Mouse (Mus musculus) hindbrain, postnatal 0 days (tissue): ENCODE measurements at regions not wholly inside any gene's neighbourhood (a gene's known extent, or its start where the extent isn't known, plus 50 kb on each side); places are given as distances from the start of the nearest gene placed in this dataset.

Experiments used
- ATAC-seq: fragments of 200-750 bp; cut with Nextera tagmentation; 2 replicates; pipeline ENCODE4 v1.8.0; 2017; ENCODE audit warnings: mild to moderate bottlenecking, moderate TSS enrichment, moderate library complexity
- DNase-seq: peaks from one replicate; pipeline ENCODE4 v3.0.0-alpha.2; 2015; ENCODE audit warnings: low spot score
- H3K27ac ChIP-seq: fragments of 300-500 bp; sonication (generic); 2 replicates; pipeline ENCODE4 v1.5.1; 2014; ENCODE audit warnings: mild to moderate bottlenecking
- H3K27me3 ChIP-seq: fragments of 300-500 bp; sonication (generic); 2 replicates; pipeline ENCODE4 v1.6.1; 2014; ENCODE audit warnings: low read length, mixed read lengths; ENCODE audit not compliant: insufficient read depth
- H3K36me3 ChIP-seq: fragments of 300-500 bp; sonication (generic); 2 replicates; pipeline ENCODE4 v1.6.1; 2014; ENCODE audit warnings: low read length, mixed read lengths; ENCODE audit not compliant: insufficient read depth
- H3K4me1 ChIP-seq: fragments of 300-500 bp; sonication (generic); 2 replicates; pipeline ENCODE4 v1.6.1; 2014; ENCODE audit warnings: antibody characterized with exemption, low read length, mixed read lengths; ENCODE audit not compliant: insufficient read depth
- H3K4me2 ChIP-seq: fragments of 300-500 bp; sonication (generic); 2 replicates; pipeline ENCODE4 v1.6.1; 2014; ENCODE audit warnings: low read depth, mild to moderate bottlenecking, low read length, moderate library complexity, mixed read lengths
- H3K4me3 ChIP-seq: fragments of 300-500 bp; sonication (generic); 2 replicates; pipeline ENCODE4 v1.5.1; 2014; ENCODE audit warnings: low read length
- H3K9ac ChIP-seq: fragments of 300-500 bp; sonication (generic); replicated peaks from 2 replicates; pipeline ENCODE4 v1.6.1; 2014; ENCODE audit warnings: mild to moderate bottlenecking, low read length, moderate library complexity, mixed read lengths
- H3K9me3 ChIP-seq: fragments of 300-500 bp; sonication (generic); 2 replicates; pipeline ENCODE4 v1.6.1; 2016; ENCODE audit warnings: low read length, mixed read lengths
- CTCF ChIP-seq: IDR thresholded peaks from 2 replicates; pipeline ENCODE4 v1.5.1; 2016; ENCODE audit warnings: antibody characterized with exemption, control low read depth, low read depth
- WGBS: fragments of 180-500 bp; shearing (Covaris S2); extraction: QIAGEN DNeasy Blood & Tissue Kit; methylation state at CpG from one replicate; pipeline ENCODE4 v1.1.7; 2014; 5-methylcytosine and 5-hydroxymethylcytosine counted together

DNA sequence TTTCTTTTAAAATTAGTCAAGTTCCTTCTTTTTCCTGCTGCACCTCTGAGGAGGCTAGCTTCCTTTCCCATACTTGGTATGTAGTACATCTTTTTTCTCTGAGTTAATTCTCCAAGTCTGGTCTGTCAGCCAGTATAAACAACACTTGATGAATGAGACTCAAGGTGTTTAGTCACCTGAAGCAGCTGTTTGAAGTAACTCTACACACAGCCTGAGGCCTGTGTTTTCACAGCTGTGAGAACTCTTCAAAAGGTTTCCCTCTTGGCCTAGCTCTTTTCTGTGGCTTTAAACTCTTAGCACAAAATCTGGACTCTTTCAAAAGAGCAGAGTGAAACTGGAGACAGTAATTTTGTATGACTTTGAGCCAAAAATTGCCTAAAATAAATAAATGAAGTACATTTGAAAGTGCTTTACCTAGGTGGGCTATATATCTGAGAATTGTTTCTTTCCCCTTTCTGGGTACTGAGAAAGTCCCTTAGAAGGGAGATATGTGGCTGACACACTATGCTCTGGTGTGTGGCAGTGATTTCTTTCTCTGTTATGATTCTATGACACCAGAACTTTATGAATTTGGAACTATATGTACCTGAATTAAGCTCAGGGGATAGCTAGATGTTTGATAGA is 1070.2 kb upstream of the Zeb2 start:
- no peaks in the 10 kb centered on the region for H3K27me3 ChIP-seq
- H3K4me1 ChIP-seq = no peaks in the 10 kb centered on the region
- no peak overlapping the region for H3K4me3 ChIP-seq
- ATAC-seq = no peak
- no peak for TF ChIP-seq CTCF
- H3K27ac ChIP-seq = no peak overlapping the region
- no peak overlapping the region for H3K4me2 ChIP-seq
- H3K9me3 ChIP-seq = no peaks in the 10 kb centered on the region
- H3K36me3 ChIP-seq = no peaks in the 10 kb centered on the region
- H3K9ac ChIP-seq = no peak overlapping the region
- DNase-seq = no peak

DNA sequence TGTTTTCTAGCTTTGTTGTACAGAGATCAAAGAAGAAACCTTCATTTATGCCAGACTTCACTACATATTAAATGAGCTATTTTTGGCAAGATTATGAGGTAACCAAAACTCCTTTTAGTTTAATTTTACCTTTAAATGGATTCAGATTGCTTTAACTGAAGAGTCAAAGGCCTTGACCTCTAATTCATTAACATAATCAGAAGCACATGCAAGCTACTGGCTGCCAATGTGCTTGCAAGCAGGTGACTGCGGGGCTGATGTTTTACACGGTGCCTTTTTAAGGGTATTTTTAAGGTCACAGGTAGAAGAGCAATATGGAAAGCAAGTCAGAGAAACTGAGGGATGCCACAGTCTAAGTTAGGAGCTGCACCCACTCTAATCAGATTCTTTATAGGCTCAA is 1066.0 kb upstream of the Zeb2 start:
- ATAC-seq (no peak), DNase-seq (no peak)
- 74% methylated on average over 2 of the region's 2 CpGs for WGBS
- H3K36me3 ChIP-seq = no peaks in the 10 kb centered on the region
- no peak overlapping the region for H3K27ac ChIP-seq
- H3K27me3 ChIP-seq = no peaks in the 10 kb centered on the region
- H3K9ac ChIP-seq = no peak overlapping the region
- H3K4me2 ChIP-seq = no peak overlapping the region
- no peak overlapping the region for H3K4me3 ChIP-seq
- no peaks in the 10 kb centered on the region for H3K9me3 ChIP-seq
- TF ChIP-seq CTCF = no peak
- H3K4me1 ChIP-seq = no peaks in the 10 kb centered on the region

DNA sequence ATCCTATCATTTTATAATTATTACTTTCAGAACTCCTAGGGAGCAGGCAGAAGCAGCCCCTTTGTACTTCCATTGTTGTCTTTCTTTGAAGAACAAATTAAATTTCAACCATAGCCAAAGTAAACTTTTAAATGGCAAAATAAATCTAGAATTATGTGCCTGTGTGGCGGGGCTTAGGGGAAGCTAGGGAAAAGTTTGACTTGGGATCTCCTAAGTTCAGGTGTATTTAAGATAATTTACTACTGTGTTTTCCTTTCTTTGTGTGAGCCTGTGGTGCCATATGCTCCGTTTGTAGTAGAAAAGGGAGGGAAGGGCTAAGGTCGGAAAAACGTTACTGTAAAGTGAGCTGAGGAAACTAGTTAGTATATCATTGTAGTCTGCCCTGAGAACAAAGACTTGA is 1062.5 kb upstream of the Zeb2 start:
- Histone ChIP-seq H3K9me3 (no peaks in the 10 kb centered on the region), H3K9ac (no peak overlapping the region), H3K4me1 (no peaks in the 10 kb centered on the region), H3K36me3 (no peaks in the 10 kb centered on the region), H3K4me2 (no peak overlapping the region), H3K27me3 (no peaks in the 10 kb centered on the region), H3K4me3 (no peak overlapping the region), H3K27ac (no peak overlapping the region)
- WGBS = 49% methylated on average over 4 of the region's 4 CpGs
- no peak for ATAC-seq
- no peak for DNase-seq
- no peak for TF ChIP-seq CTCF

- Histone ChIP-seq H3K4me2 (no peak overlapping the region), H3K4me1 (no peaks in the 10 kb centered on the region), H3K9me3 (no peaks in the 10 kb centered on the region), H3K4me3 (no peak overlapping the region), H3K27ac (no peak overlapping the region), H3K36me3 (no peaks in the 10 kb centered on the region), H3K9ac (no peak overlapping the region), H3K27me3 (no peaks in the 10 kb centered on the region)
- ATAC-seq (no peak), DNase-seq (no peak)
- 68% methylated on average over 1 of the region's 1 CpGs for WGBS
- no peak for TF ChIP-seq CTCF
These were observed 1051.3 kb upstream of the Zeb2 start for GRCm38 (mm10) chr2:46168488-46168887.

GRCm38 (mm10) chr2:46149848-46150247 is 1032.7 kb upstream of the Zeb2 start:
- 96% methylated on average over 3 of the region's 3 CpGs for WGBS
- no peak for TF ChIP-seq CTCF

GRCm38 (mm10) chr2:46119871-46120270 is 1002.7 kb upstream of the Zeb2 start:
- no peak overlapping the region for H3K4me3 ChIP-seq
- WGBS = 64% methylated on average over 3 of the region's 3 CpGs
- H3K27ac ChIP-seq = no peak overlapping the region
- H3K4me2 ChIP-seq = no peak overlapping the region
- H3K36me3 ChIP-seq = no peaks in the 10 kb centered on the region
- H3K9me3 ChIP-seq = no peaks in the 10 kb centered on the region
- H3K9ac ChIP-seq = no peak overlapping the region
- no peaks in the 10 kb centered on the region for H3K4me1 ChIP-seq
- DNase-seq = no peak
- TF ChIP-seq CTCF = no peak
- H3K27me3 ChIP-seq = no peaks in the 10 kb centered on the region
- no peak for ATAC-seq

More at GRCm38 (mm10) chr2:46149848-46150247, 1032.7 kb upstream of the Zeb2 start:
- ATAC-seq = no peak
- no peak overlapping the region for H3K4me3 ChIP-seq
- no peak overlapping the region for H3K9ac ChIP-seq
- H3K9me3 ChIP-seq = no peaks in the 10 kb centered on the region
- no peaks in the 10 kb centered on the region for H3K27me3 ChIP-seq
- no peak overlapping the region for H3K27ac ChIP-seq
- H3K36me3 ChIP-seq = no peaks in the 10 kb centered on the region
- no peak overlapping the region for H3K4me2 ChIP-seq
- no peak for DNase-seq
- H3K4me1 ChIP-seq = no peaks in the 10 kb centered on the region

DNA sequence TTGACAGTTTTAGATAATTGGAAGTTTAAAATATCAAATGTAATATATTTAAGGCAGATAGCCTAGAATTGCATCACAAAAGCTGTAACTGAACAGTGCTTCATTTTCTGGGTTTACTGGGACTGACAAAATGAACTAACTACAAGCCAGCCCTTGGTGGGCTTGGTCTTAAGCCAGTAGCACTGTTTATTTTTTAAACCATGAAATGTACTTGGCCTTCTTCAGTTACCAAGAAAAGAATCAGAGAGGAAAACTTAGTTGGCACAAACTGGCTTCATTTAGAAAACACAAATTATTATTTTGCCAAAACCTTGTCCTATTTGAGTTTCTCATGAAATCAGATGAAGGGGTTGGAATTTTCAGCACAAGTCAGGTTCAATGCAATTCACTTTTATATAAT is 989.8 kb upstream of the Zeb2 start:
- no peak for TF ChIP-seq CTCF
- Histone ChIP-seq H3K4me2 (no peak overlapping the region), H3K27ac (no peak overlapping the region), H3K4me1 (no peaks in the 10 kb centered on the region), H3K9ac (no peak overlapping the region), H3K36me3 (no peaks in the 10 kb centered on the region), H3K4me3 (no peak overlapping the region), H3K27me3 (no peaks in the 10 kb centered on the region), H3K9me3 (no peaks in the 10 kb centered on the region)
- no peak for DNase-seq
- ATAC-seq = no peak
